Mouse (Mus musculus) small intestine, adult 2 months (tissue): ENCODE data around the gene Myl7. TPM values are rescaled to one million over a fixed set of nuclear protein-coding genes. Genes with fewer than 3 reads are reported as not detected.

Experiments
- H3K27ac ChIP-seq: fragments of 200-500 bp; 2 replicates; pipeline ENCODE4 v1.5.1; 2012; ENCODE audit warnings: low read depth, low read length, control low read depth, inconsistent platforms; ENCODE audit not compliant: insufficient read depth
- H3K27me3 ChIP-seq: fragments of 200-500 bp; 2 replicates; pipeline ENCODE4 v1.6.1; 2012; ENCODE audit warnings: mild to moderate bottlenecking, moderate library complexity, low read length, inconsistent platforms; ENCODE audit not compliant: control insufficient read depth, insufficient read depth
- H3K36me3 ChIP-seq: fragments of 200-500 bp; 2 replicates; pipeline ENCODE4 v1.6.1; 2012; ENCODE audit warnings: mild to moderate bottlenecking, low read length, control low read depth, inconsistent platforms; ENCODE audit not compliant: control insufficient read depth, insufficient read depth
- H3K4me1 ChIP-seq: fragments of 200-500 bp; 2 replicates; pipeline ENCODE4 v1.6.1; 2012; ENCODE audit warnings: low read length, inconsistent platforms, mixed read lengths; ENCODE audit not compliant: control insufficient read depth, insufficient read depth, insufficient read length
- H3K4me3 ChIP-seq: fragments of 200-500 bp; 2 replicates; pipeline ENCODE4 v1.5.1; 2012; ENCODE audit warnings: low read depth, mild to moderate bottlenecking, control low read depth, inconsistent platforms, low read length, moderate library complexity
- CTCF ChIP-seq: fragments of 200-500 bp; IDR thresholded peaks from 2 replicates; pipeline ENCODE4 v1.5.1; 2012; ENCODE audit warnings: low read depth, mild to moderate bottlenecking, control low read depth, inconsistent platforms, low read length, moderate library complexity, mixed read lengths; ENCODE audit not compliant: insufficient replicate concordance, insufficient read length; ENCODE audit errors: extremely low read depth
- POLR2A ChIP-seq: fragments of 200-500 bp; IDR thresholded peaks from 2 replicates; pipeline ENCODE4 v1.6.1; 2012; ENCODE audit warnings: low read depth, mild to moderate bottlenecking, control low read depth, inconsistent platforms, low read length, moderate library complexity
- WGBS: fragments of 180-500 bp; shearing (Covaris S2); methylation state at CpG from one replicate; pipeline ENCODE4 v1.1.7; 2018; 5-methylcytosine and 5-hydroxymethylcytosine counted together
- polyA plus RNA-seq: library from polyadenylated mRNA; depleted of rRNA; stranded (reverse); fragments of >200 nt; gene quantifications from 2 replicates; pipeline ENCODE4 v1.2.3, GENCODE M21; 2012

Myl7 gene
- polyA plus RNA-seq, 1 experiment, result 9.7 TPM

GRCm38 (mm10) chr11:5924699-5925098 is 26.1 kb upstream of the Myl7 start:
- Histone ChIP-seq H3K27ac (no peak overlapping the region), H3K4me3 (no peak overlapping the region), H3K36me3 (no peaks in the 10 kb centered on the region), H3K4me1 (0 out of 2 replicates have a peak, but pooled peaks cover 2% of the 10 kb centered on the region), H3K27me3 (no peaks in the 10 kb centered on the region)
- TF ChIP-seq CTCF (no peak), POLR2A (no peak)
- 71% methylated on average over 8 of the region's 8 CpGs for WGBS

GRCm38 (mm10) chr11:5920323-5920960 is 21.9 kb upstream of the Myl7 start:
- TF ChIP-seq CTCF, result no peak
- TF ChIP-seq POLR2A, result no peak
- Histone ChIP-seq H3K27me3 (no peaks in the 10 kb centered on the region), H3K27ac (no peak overlapping the region), H3K4me1 (0 out of 2 replicates have a peak, but pooled peaks cover 2% of the 10 kb centered on the region), H3K4me3 (no peak overlapping the region), H3K36me3 (no peaks in the 10 kb centered on the region)
- WGBS, result 22% methylated on average over 17 of the region's 17 CpGs

- TF ChIP-seq CTCF, result no peak
- TF ChIP-seq POLR2A, result no peak
- no peaks in the 10 kb centered on the region for H3K27me3 ChIP-seq
- 91% methylated on average over 4 of the region's 4 CpGs for WGBS
- H3K27ac ChIP-seq, result no peak overlapping the region
- 0 out of 2 replicates have a peak, but pooled peaks cover 2% of the 10 kb centered on the region for H3K4me1 ChIP-seq
- no peaks in the 10 kb centered on the region for H3K36me3 ChIP-seq
- H3K4me3 ChIP-seq, result no peak overlapping the region
Observed at GRCm38 (mm10) chr11:5919606-5920005, 21.0 kb upstream of the Myl7 start.

- WGBS, result 65% methylated on average over 2 of the region's 2 CpGs
- Histone ChIP-seq H3K4me1 (0 out of 2 replicates have a peak, but pooled peaks cover 2% of the 10 kb centered on the region), H3K4me3 (no peak overlapping the region), H3K27me3 (no peaks in the 10 kb centered on the region), H3K27ac (no peak overlapping the region), H3K36me3 (no peaks in the 10 kb centered on the region)
- TF ChIP-seq POLR2A (no peak), CTCF (no peak)
Observed at GRCm38 (mm10) chr11:5918111-5918510, 19.5 kb upstream of the Myl7 start.

GRCm38 (mm10) chr11:5916178-5916548 is 17.6 kb upstream of the Myl7 start:
- TF ChIP-seq CTCF (no peak), POLR2A (no peak)
- 0 out of 2 replicates have a peak, but pooled peaks cover 2% of the 10 kb centered on the region for H3K4me1 ChIP-seq
- WGBS, result 56% methylated on average over 8 of the region's 8 CpGs
- H3K36me3 ChIP-seq, result no peaks in the 10 kb centered on the region
- H3K27ac ChIP-seq, result no peak overlapping the region
- H3K27me3 ChIP-seq, result no peaks in the 10 kb centered on the region
- no peak overlapping the region for H3K4me3 ChIP-seq

- Histone ChIP-seq H3K4me3 (no peak overlapping the region), H3K4me1 (0 out of 2 replicates have a peak, but pooled peaks cover 2% of the 10 kb centered on the region), H3K36me3 (no peaks in the 10 kb centered on the region), H3K27me3 (no peaks in the 10 kb centered on the region), H3K27ac (no peak overlapping the region)
- TF ChIP-seq CTCF, result no peak
- TF ChIP-seq POLR2A, result no peak
- 62% methylated on average over 5 of the region's 5 CpGs for WGBS
Observed at GRCm38 (mm10) chr11:5915429-5916177, 17.0 kb upstream of the Myl7 start.

GRCm38 (mm10) chr11:5914940-5915339 is 16.4 kb upstream of the Myl7 start:
- Histone ChIP-seq H3K4me1 (no peaks in the 10 kb centered on the region), H3K27ac (no peak overlapping the region), H3K27me3 (no peaks in the 10 kb centered on the region), H3K36me3 (no peaks in the 10 kb centered on the region), H3K4me3 (no peak overlapping the region)
- TF ChIP-seq CTCF (no peak), POLR2A (no peak)
- 50% methylated on average over 5 of the region's 5 CpGs for WGBS
